Mouse (Mus musculus) heart, adult 2 months (tissue): ENCODE results near the gene Litaf. TPM values are rescaled to one million over a fixed set of nuclear protein-coding genes. Genes with fewer than 3 reads are reported as not detected.

ENCODE experiments used
- DNase-seq, 2 experiments: peaks; one replicate each; pipeline ENCODE4 v3.0.0; 2021
- H3K27ac ChIP-seq: fragments of 200-600 bp; 2 replicates; pipeline ENCODE4 v1.8.1; 2022
- H3K27me3 ChIP-seq: fragments of 200-500 bp; 2 replicates; pipeline ENCODE4 v1.6.1; 2012; ENCODE audit warnings: mild to moderate bottlenecking, low read length, inconsistent platforms, mixed read lengths; ENCODE audit not compliant: control insufficient read depth, insufficient read depth
- H3K36me3 ChIP-seq: fragments of 200-500 bp; 2 replicates; pipeline ENCODE4 v1.6.1; 2012; ENCODE audit warnings: low read length, inconsistent platforms; ENCODE audit not compliant: control insufficient read depth, insufficient read depth
- H3K4me1 ChIP-seq: fragments of 200-500 bp; 2 replicates; pipeline ENCODE4 v1.6.1; 2011; ENCODE audit warnings: low read length; ENCODE audit not compliant: control insufficient read depth, insufficient read depth
- H3K4me3 ChIP-seq: fragments of 200-600 bp; 2 replicates; pipeline ENCODE4 v1.8.1; 2022
- H3K79me2 ChIP-seq: fragments of 200-500 bp; replicated peaks from 2 replicates; pipeline ENCODE4 v1.6.1; 2012; ENCODE audit warnings: mild to moderate bottlenecking, inconsistent platforms, low read length, moderate library complexity, mixed read lengths; ENCODE audit not compliant: control insufficient read depth, insufficient read depth
- H3K9ac ChIP-seq: fragments of 200-500 bp; 2 replicates; pipeline ENCODE4 v1.6.1; 2012; ENCODE audit warnings: low read depth, mild to moderate bottlenecking, control low read depth, inconsistent platforms, low read length, mixed read lengths
- CTCF ChIP-seq: fragments of 200-600 bp; IDR thresholded peaks from 2 replicates; pipeline ENCODE4 v1.8.1; 2022; ENCODE audit warnings: antibody characterized with exemption, mild to moderate bottlenecking, moderate library complexity
- EP300 ChIP-seq: fragments of 200-500 bp; IDR thresholded peaks from 2 replicates; pipeline ENCODE4 v1.6.1; 2011; ENCODE audit warnings: low read depth, low read length, control low read depth; ENCODE audit not compliant: insufficient read depth
- POLR2A ChIP-seq: fragments of 200-500 bp; IDR thresholded peaks from 2 replicates; pipeline ENCODE4 v1.6.1; 2011; ENCODE audit warnings: mild to moderate bottlenecking, low read depth, low read length, control low read depth; ENCODE audit not compliant: insufficient read depth
- WGBS: fragments of 180-500 bp; shearing (Covaris S2); methylation state at CpG from one replicate; pipeline ENCODE4 v1.1.7; 2018; 5-methylcytosine and 5-hydroxymethylcytosine counted together
- intact Hi-C: fragments of 180-260 bp; cut with DNase I; formaldehyde crosslinking; loops from one replicate; pipeline ENCODE4 v1.15.1; 2025
- microRNA-seq, 2 experiments: library from miRNA; unstranded; fragments of <30 nt; microRNA quantifications; one replicate each; pipeline ENCODE4 v1.2.0; 2021
- polyA plus RNA-seq: library from polyadenylated mRNA; depleted of rRNA; stranded (reverse); fragments of >200 nt; gene quantifications from 2 replicates; pipeline ENCODE4 v1.2.3, GENCODE M21; 2012; rRNA removed
- total RNA-seq, 2 experiments: library from RNA; stranded (reverse); gene quantifications; 2 replicates each; pipeline ENCODE4 v1.2.3; 2021

Litaf gene
- total and polyA plus RNA-seq, 3 experiments, result 19.6 to 47.3 (median 25.0) TPM

DNA sequence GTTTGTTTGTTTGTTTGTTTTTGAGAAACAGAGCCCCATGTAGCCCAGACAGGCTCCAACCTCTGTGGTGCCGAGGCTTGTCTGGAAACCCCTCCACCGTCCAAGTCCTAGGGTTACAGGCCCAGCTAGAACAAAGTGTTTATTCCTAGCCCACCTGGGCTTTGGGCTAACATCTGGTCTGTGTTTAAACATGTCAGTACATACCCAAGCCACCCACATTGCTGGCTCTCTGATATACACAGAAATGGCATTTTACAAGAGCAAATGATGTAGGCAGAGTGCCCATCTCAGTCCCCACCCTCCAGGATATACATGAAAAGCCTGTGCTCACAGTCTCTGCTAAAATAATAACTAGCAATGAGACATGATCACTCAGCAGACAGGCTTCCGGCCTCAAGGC lies 149.7 kb downstream of the Litaf start:
- Histone ChIP-seq H3K4me3 (no peak overlapping the region), H3K9ac (no peak overlapping the region), H3K27ac (no peak overlapping the region), H3K36me3 (no peaks in the 10 kb centered on the region), H3K4me1 (no peaks in the 10 kb centered on the region), H3K79me2 (no peaks in the 10 kb centered on the region), H3K27me3 (no peaks in the 10 kb centered on the region)
- 84% methylated on average over 3 of the region's 3 CpGs for WGBS
- TF ChIP-seq CTCF (no peak), POLR2A (no peak), EP300 (no peak)
- no peak for DNase-seq
- intact Hi-C loops, result no loop called here

GRCm38 (mm10) chr16:10915066-10915465 lies 150.9 kb downstream of the Litaf start:
- H3K4me1 ChIP-seq, result no peaks in the 10 kb centered on the region
- intact Hi-C loops, result no loop called here
- 96% methylated on average over 4 of the region's 4 CpGs for WGBS

GRCm38 (mm10) chr16:10911061-10911460 lies 154.9 kb downstream of the Litaf start:
- Histone ChIP-seq H3K36me3 (no peaks in the 10 kb centered on the region), H3K4me1 (no peaks in the 10 kb centered on the region), H3K27me3 (no peaks in the 10 kb centered on the region), H3K9ac (no peak overlapping the region), H3K27ac (no peak overlapping the region), H3K4me3 (no peak overlapping the region), H3K79me2 (no peaks in the 10 kb centered on the region)
- intact Hi-C loops, result no loop called here
- DNase-seq, result no peak
- WGBS, result 92% methylated on average over 2 of the region's 2 CpGs
- no peak for TF ChIP-seq CTCF
- no peak for TF ChIP-seq POLR2A
- TF ChIP-seq EP300, result no peak

More at GRCm38 (mm10) chr16:10915066-10915465, 150.9 kb downstream of the Litaf start:
- Histone ChIP-seq H3K79me2 (no peaks in the 10 kb centered on the region), H3K9ac (no peak overlapping the region), H3K36me3 (no peaks in the 10 kb centered on the region), H3K4me3 (no peak overlapping the region), H3K27me3 (no peaks in the 10 kb centered on the region), H3K27ac (no peak overlapping the region)
- TF ChIP-seq POLR2A (no peak), EP300 (no peak), CTCF (no peak)
- no peak for DNase-seq

DNA sequence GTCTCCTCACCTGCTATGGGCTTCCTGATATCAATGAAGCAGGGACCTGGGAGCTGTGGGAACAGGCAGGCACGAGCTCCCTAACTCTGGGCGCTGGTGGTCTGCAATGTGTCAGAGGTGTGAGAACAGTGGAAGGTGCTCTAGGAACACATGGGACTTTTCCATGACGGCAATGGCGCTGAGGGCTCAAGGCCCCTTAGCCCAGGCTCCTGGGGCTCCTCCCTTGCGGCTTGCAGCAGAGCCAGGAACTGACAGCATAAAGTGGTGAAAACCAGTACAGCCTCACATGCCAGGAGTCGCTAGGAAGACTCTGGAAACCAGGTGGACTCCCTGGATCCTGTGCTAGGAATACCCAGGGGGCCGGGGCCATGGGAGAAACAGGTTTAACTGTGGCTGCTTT lies 155.4 kb downstream of the Litaf start:
- no peaks in the 10 kb centered on the region for H3K79me2 ChIP-seq
- H3K27me3 ChIP-seq, result no peaks in the 10 kb centered on the region
- TF ChIP-seq CTCF, result no peak
- 75% methylated on average over 7 of the region's 7 CpGs for WGBS
- DNase-seq, result no peak
- intact Hi-C loops, result no loop called here
- no peaks in the 10 kb centered on the region for H3K4me1 ChIP-seq
- H3K36me3 ChIP-seq, result no peaks in the 10 kb centered on the region
- H3K4me3 ChIP-seq, result no peak overlapping the region
- H3K27ac ChIP-seq, result no peak overlapping the region
- no peak overlapping the region for H3K9ac ChIP-seq

Small RNA genes lying within 50 kb of the gene (microRNA-seq; reads per million reads assigned to microRNA genes)
- gene Gm26268, result 0 reads per million in 2 experiments

Other genes starting within 250 kb of the Litaf start
- under 1 TPM; 0.26 to 0.30 TPM for gene Rmi2, start 231.1 kb downstream of the Litaf start, total RNA-seq
- gene Rmi2, start 231.1 kb downstream of the Litaf start, polyA plus RNA-seq, result 0.45 and 0.47 TPM in 2 replicates
- 10 to 100 TPM; 22.6 to 32.3 TPM for gene Snn, start 5.2 kb downstream of the Litaf start, total RNA-seq
- 23.9 and 32.2 TPM in 2 replicates for gene Snn, start 5.2 kb downstream of the Litaf start, polyA plus RNA-seq
- gene Txndc11, start 68.5 kb upstream of the Litaf start, total RNA-seq, result 10 to 100 TPM; 13.0 to 14.8 TPM
- gene Txndc11, start 68.5 kb upstream of the Litaf start, polyA plus RNA-seq, result 11.2 and 17.8 TPM in 2 replicates
- 10 to 100 TPM; 24.2 to 24.3 TPM for gene Zc3h7a, start 110.2 kb upstream of the Litaf start, total RNA-seq
- gene Zc3h7a, start 110.2 kb upstream of the Litaf start, polyA plus RNA-seq, result 27.5 and 47.0 TPM in 2 replicates
- 10 to 100 TPM; 51.6 to 52.8 TPM for gene Rsl1d1, start 137.2 kb upstream of the Litaf start, total RNA-seq
- gene Rsl1d1, start 137.2 kb upstream of the Litaf start, polyA plus RNA-seq, result 9.4 and 17.3 TPM in 2 replicates
- gene Gspt1, start 188.2 kb upstream of the Litaf start, total RNA-seq, result 10 to 100 TPM; 59.3 to 62.0 TPM
- gene Gspt1, start 188.2 kb upstream of the Litaf start, polyA plus RNA-seq, result 15.6 and 32.9 TPM in 2 replicates
- not detected for gene Tnfrsf17, start 247.7 kb upstream of the Litaf start, total RNA-seq
- gene Tnfrsf17, start 247.7 kb upstream of the Litaf start, polyA plus RNA-seq, result 0.23 and 0.41 TPM in 2 replicates